Mouse (Mus musculus) lung, adult 2 months (tissue): ENCODE data around the gene Mmp19.

ENCODE experiments used
- CTCF ChIP-seq: fragments of 200-500 bp; IDR thresholded peaks from 2 replicates; pipeline ENCODE4 v1.5.1; 2011; ENCODE audit warnings: mild to moderate bottlenecking, low read length, control low read depth; ENCODE audit not compliant: insufficient read depth
- POLR2A ChIP-seq: fragments of 200-500 bp; IDR thresholded peaks from 2 replicates; pipeline ENCODE4 v1.6.1; 2011; ENCODE audit warnings: low read depth, mild to moderate bottlenecking, control low read depth, low read length, borderline replicate concordance; ENCODE audit errors: extremely low read depth

DNA sequence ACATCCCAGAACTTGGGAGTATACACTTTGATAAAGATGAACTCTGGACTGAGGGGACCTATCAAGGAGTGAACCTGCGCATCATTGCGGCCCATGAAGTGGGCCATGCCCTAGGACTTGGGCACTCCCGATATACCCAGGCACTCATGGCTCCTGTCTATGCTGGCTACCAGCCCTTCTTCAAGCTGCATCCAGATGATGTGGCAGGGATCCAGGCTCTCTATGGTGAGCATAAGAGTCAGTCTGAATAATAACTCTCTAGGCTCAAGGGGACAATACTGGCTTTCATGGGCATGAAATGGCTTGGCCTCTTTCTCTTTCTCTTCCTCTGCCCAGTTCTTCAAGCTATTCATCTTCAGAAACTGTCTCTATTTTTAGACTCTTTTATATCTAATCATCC lies 4.9 kb downstream of the Mmp19 start:
- no peak for TF ChIP-seq POLR2A
- no peak for TF ChIP-seq CTCF
